In the genomic region with DNA sequence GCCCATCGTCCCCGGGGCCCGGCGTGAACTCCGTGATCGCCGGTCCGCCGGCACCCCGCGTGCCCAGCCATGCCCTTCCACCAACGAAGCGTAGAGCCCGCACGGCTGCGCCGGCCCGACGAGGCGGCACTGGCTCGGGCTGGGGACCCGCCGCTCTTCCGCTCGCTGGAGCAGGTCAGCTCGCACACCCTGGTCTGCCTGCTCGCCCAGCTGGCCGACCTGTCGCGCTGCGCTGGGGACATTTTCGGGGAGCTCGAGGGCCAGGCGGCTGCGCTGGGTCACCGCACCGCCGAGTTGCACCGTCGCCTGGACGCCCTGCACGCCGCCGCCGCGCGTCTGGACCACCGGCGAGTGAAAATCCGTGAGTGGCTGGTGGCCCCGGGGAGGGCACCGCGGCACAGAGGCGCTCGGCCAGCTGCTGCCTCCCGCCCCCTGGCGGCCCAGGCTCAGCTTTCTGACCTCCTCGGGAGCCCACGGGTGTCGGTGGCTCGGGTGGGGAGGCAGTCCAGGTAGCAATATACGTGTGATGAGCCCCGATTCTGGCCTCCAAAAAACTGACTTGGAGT, we compare ENCODE assay signal across 9 mouse cellular contexts. TPM values are rescaled to one million over a fixed set of nuclear protein-coding genes. Genes with fewer than 3 reads are reported as not detected.
A peak's percentile ranks its signal among the peaks of the same experiment; 100 is the strongest.
DNase-seq lines count a peak whose midpoint lies in the region; ATAC-seq lines count a peak whose summit lies in the region.
"Had no signal": no experiment of that assay in that cellular context is flagged by ENCODE, and none has a peak within 500 bp of the region (broad histone marks: within the 10 kb centered on the region; RNA-seq: fewer than 3 reads in every experiment).

A gene (plus strand): TSS at position 70 of the 566 bp plus-strand sequence.

- intact Hi-C loops in gastrocnemius, postnatal 36 days (cut with DNase I): no loop called here
- intact Hi-C loops in left cerebral cortex, postnatal 4 days (cut with DNase I): no loop called here

- WGBS in midbrain, embryonic 10.5 days: under 1% methylated on average over 63 of the region's 63 CpGs

- peaks cover 40% of the 10 kb centered on the region for H3K4me1 ChIP-seq in midbrain, embryonic 10.5 days

- peak within 1 kb of the TSS; percentile 85 for H3K4me3 ChIP-seq in midbrain, embryonic 10.5 days

- ATAC-seq in common myeloid progenitor, adult 5-6 weeks (replicated peaks; ENCODE audit: low read depth, poor library complexity, severe bottlenecking): peak; percentile 71; the same call in 1 of the 2 replicates

- peak within 1 kb of the TSS; percentile 95 for H3K27ac ChIP-seq in midbrain, embryonic 10.5 days (replicated peaks)
- H3K27ac ChIP-seq: macrophage had no signal

- H3K9me3 ChIP-seq in midbrain, embryonic 10.5 days (replicated peaks): no peaks in the 10 kb centered on the region

- H3K36me3 ChIP-seq in midbrain, embryonic 10.5 days: no peaks in the 10 kb centered on the region

- peak; percentile 82 for DNase-seq in adrenal gland, adult 2 months
- DNase-seq in gastrocnemius, postnatal 36 days: peak; percentile 46 to 50
- DNase-seq in induced T-regulatory cell, adult 2 months (ENCODE audit: low read depth): peak; percentile 29
- DNase-seq in left cerebral cortex, postnatal 4 days: peak; percentile 64
- peak; percentile 76 for DNase-seq in midbrain, embryonic 10.5 days (ENCODE audit: low spot score)
- peak; percentile 23 to 31 for DNase-seq in spleen, postnatal 36 days (ENCODE audit: low spot score in 2 of 2)
- DNase-seq in adipocyte (ENCODE audit: low spot score): no peak

- peaks cover 20% of the 10 kb centered on the region for H3K27me3 ChIP-seq in midbrain, embryonic 10.5 days (ENCODE audit: low read depth, poor library complexity, severe bottlenecking)

RNA-seq across cellular contexts. Expression of the gene that starts here (rescaled TPM):
- total RNA-seq in adrenal gland, adult 2 months (2021): 1 to 10 TPM; 3.7 to 4.3 TPM
- polyA plus RNA-seq in adrenal gland, adult 2 months (2012; rRNA removed): 1.5 and 2.2 TPM in 2 replicates
- total RNA-seq in common myeloid progenitor, adult 5-6 weeks (2017): 1.3 and 1.4 TPM in 2 replicates
- 1 to 10 TPM; 4.4 to 5.7 TPM for total RNA-seq in gastrocnemius, postnatal 36 days (2021)
- total RNA-seq in left cerebral cortex, postnatal 4 days (2021): 10 to 100 TPM; 27.5 to 27.9 TPM
- 10.5 and 11.5 TPM in 2 replicates for polyA plus RNA-seq in midbrain, embryonic 10.5 days (2016; fragmentation: Nextera tagmentation; extraction: Ambion mirVana)
- polyA plus RNA-seq: macrophage had no signal

Comparison
In these comparisons a context has a peak if more than half of its experiments do, and no peak if none do; other contexts are left out.
1. RNA of the gene that starts here (total RNA-seq): 27.5 to 27.9 TPM in left cerebral cortex, postnatal 4 days; 4.4 to 5.7 TPM in gastrocnemius, postnatal 36 days, 3.7 to 4.3 TPM in adrenal gland, adult 2 months and 1.3 to 1.4 TPM in common myeloid progenitor, adult 5-6 weeks; every median in the first group is over 4 times any median in the second.